Mouse (Mus musculus): ENCODE measurements around the gene Kit. TPM values are rescaled to one million over a fixed set of nuclear protein-coding genes. Genes with fewer than 3 reads are reported as not detected.

The Kit gene
- total and polyA plus RNA-seq, 3 experiments: 109 to 1,098 (median 576) TPM

GRCm38 (mm10) chr5:75574151-75574851 is 415 bp upstream of the Kit start:
- no peak for TF ChIP-seq CTCF (IDR thresholded peaks at IDR 0.05; ENCODE audit: low read depth, low read length)
- no peak for TF ChIP-seq GATA1 (IDR thresholded peaks at IDR 0.05; ENCODE audit: borderline replicate concordance, low read length)
- no peak for TF ChIP-seq TAL1 (conservative IDR thresholded peaks at IDR 0.05; ENCODE audit: low read depth, low read length)
- no peak for TF ChIP-seq POLR2AphosphoS5 (IDR thresholded peaks at IDR 0.05; ENCODE audit: insufficient replicate concordance, low read depth, low read length)
- TF ChIP-seq GATA2 (IDR thresholded peaks at IDR 0.05; ENCODE audit: borderline replicate concordance, low read depth, low read length): no peak
- Histone ChIP-seq H3K4me3 (ENCODE audit: low read depth, low read length) (peak overlapping the region; percentile 97), H3K27me3 (ENCODE audit: insufficient read depth, low read length) (no peaks in the 10 kb centered on the region), H3K36me3 (replicated peaks) (peaks cover 26% of the 10 kb centered on the region), H3K9me3 (replicated peaks) (no peaks in the 10 kb centered on the region), H3K4me1 (ENCODE audit: insufficient read depth, low read depth, low read length) (peaks cover 38% of the 10 kb centered on the region)
- DNase-seq (ENCODE audit: low spot score) (peak; percentile 39), ATAC-seq (ENCODE audit: extremely low read depth, insufficient number of reproducible peaks, low FRiP score, poor library complexity, severe bottlenecking) (no peak)

GRCm38 (mm10) chr5:75575567-75576515 is 1.1 kb downstream of the Kit start:
- ATAC-seq (ENCODE audit: extremely low read depth, insufficient number of reproducible peaks, low FRiP score, poor library complexity, severe bottlenecking): no peak
- TF ChIP-seq TAL1 (conservative IDR thresholded peaks at IDR 0.05; ENCODE audit: low read depth, low read length): no peak
- no peak for TF ChIP-seq POLR2AphosphoS5 (IDR thresholded peaks at IDR 0.05; ENCODE audit: insufficient replicate concordance, low read depth, low read length)
- TF ChIP-seq GATA2 (IDR thresholded peaks at IDR 0.05; ENCODE audit: borderline replicate concordance, low read depth, low read length): no peak
- TF ChIP-seq CTCF (IDR thresholded peaks at IDR 0.05; ENCODE audit: low read depth, low read length): no peak
- no peak for TF ChIP-seq GATA1 (IDR thresholded peaks at IDR 0.05; ENCODE audit: borderline replicate concordance, low read length)
- Histone ChIP-seq H3K4me1 (ENCODE audit: insufficient read depth, low read depth, low read length) (peaks cover 53% of the 10 kb centered on the region), H3K4me3 (ENCODE audit: low read depth, low read length) (peak overlapping the region; percentile 97), H3K36me3 (replicated peaks) (peaks cover 33% of the 10 kb centered on the region), H3K27me3 (ENCODE audit: insufficient read depth, low read length) (no peaks in the 10 kb centered on the region), H3K9me3 (replicated peaks) (no peaks in the 10 kb centered on the region)
- DNase-seq (ENCODE audit: low spot score): peak; percentile 76

- no peak for TF ChIP-seq POLR2AphosphoS5 (IDR thresholded peaks at IDR 0.05; ENCODE audit: insufficient replicate concordance, low read depth, low read length)
- DNase-seq (ENCODE audit: low spot score) (no peak), ATAC-seq (ENCODE audit: extremely low read depth, insufficient number of reproducible peaks, low FRiP score, poor library complexity, severe bottlenecking) (no peak)
- Histone ChIP-seq H3K4me3 (ENCODE audit: low read depth, low read length) (peak overlapping the region; percentile 97), H3K27me3 (ENCODE audit: insufficient read depth, low read length) (no peaks in the 10 kb centered on the region), H3K4me1 (ENCODE audit: insufficient read depth, low read depth, low read length) (peaks cover 62% of the 10 kb centered on the region), H3K36me3 (replicated peaks) (peaks cover 36% of the 10 kb centered on the region), H3K9me3 (replicated peaks) (no peaks in the 10 kb centered on the region)
Measured at GRCm38 (mm10) chr5:75576741-75577140, 2.0 kb downstream of the Kit start.

- DNase-seq (ENCODE audit: low spot score) (no peak), ATAC-seq (ENCODE audit: extremely low read depth, insufficient number of reproducible peaks, low FRiP score, poor library complexity, severe bottlenecking) (no peak)
- Histone ChIP-seq H3K4me1 (ENCODE audit: insufficient read depth, low read depth, low read length) (peaks cover 72% of the 10 kb centered on the region), H3K9me3 (replicated peaks) (no peaks in the 10 kb centered on the region), H3K4me3 (ENCODE audit: low read depth, low read length) (peak overlapping the region; percentile 97), H3K36me3 (replicated peaks) (peaks cover 46% of the 10 kb centered on the region), H3K27me3 (ENCODE audit: insufficient read depth, low read length) (no peaks in the 10 kb centered on the region)
- TF ChIP-seq CTCF (IDR thresholded peaks at IDR 0.05; ENCODE audit: low read depth, low read length) (no peak), TAL1 (conservative IDR thresholded peaks at IDR 0.05; ENCODE audit: low read depth, low read length) (no peak), GATA1 (IDR thresholded peaks at IDR 0.05; ENCODE audit: borderline replicate concordance, low read length) (no peak), POLR2AphosphoS5 (IDR thresholded peaks at IDR 0.05; ENCODE audit: insufficient replicate concordance, low read depth, low read length) (no peak), GATA2 (IDR thresholded peaks at IDR 0.05; ENCODE audit: borderline replicate concordance, low read depth, low read length) (no peak)
Measured at GRCm38 (mm10) chr5:75578141-75578540, 3.4 kb downstream of the Kit start.

GRCm38 (mm10) chr5:75579244-75579643 is 4.5 kb downstream of the Kit start:
- Histone ChIP-seq H3K4me1 (ENCODE audit: insufficient read depth, low read depth, low read length) (peaks cover 73% of the 10 kb centered on the region), H3K36me3 (replicated peaks) (peaks cover 54% of the 10 kb centered on the region), H3K9me3 (replicated peaks) (no peaks in the 10 kb centered on the region), H3K27me3 (ENCODE audit: insufficient read depth, low read length) (no peaks in the 10 kb centered on the region), H3K4me3 (ENCODE audit: low read depth, low read length) (peak overlapping the region; percentile 97)
- ATAC-seq (ENCODE audit: extremely low read depth, insufficient number of reproducible peaks, low FRiP score, poor library complexity, severe bottlenecking): no peak
- DNase-seq (ENCODE audit: low spot score): no peak
- TF ChIP-seq POLR2AphosphoS5 (IDR thresholded peaks at IDR 0.05; ENCODE audit: insufficient replicate concordance, low read depth, low read length): no peak
- no peak for TF ChIP-seq CTCF (IDR thresholded peaks at IDR 0.05; ENCODE audit: low read depth, low read length)
- TF ChIP-seq GATA2 (IDR thresholded peaks at IDR 0.05; ENCODE audit: borderline replicate concordance, low read depth, low read length): no peak
- TF ChIP-seq TAL1 (conservative IDR thresholded peaks at IDR 0.05; ENCODE audit: low read depth, low read length): peak; percentile 48

GRCm38 (mm10) chr5:75579646-75580268 is 5.0 kb downstream of the Kit start:
- H3K27me3 ChIP-seq (ENCODE audit: insufficient read depth, low read length): no peaks in the 10 kb centered on the region
- TF ChIP-seq CTCF (IDR thresholded peaks at IDR 0.05; ENCODE audit: low read depth, low read length) (no peak), GATA2 (IDR thresholded peaks at IDR 0.05; ENCODE audit: borderline replicate concordance, low read depth, low read length) (no peak), POLR2AphosphoS5 (IDR thresholded peaks at IDR 0.05; ENCODE audit: insufficient replicate concordance, low read depth, low read length) (no peak), TAL1 (conservative IDR thresholded peaks at IDR 0.05; ENCODE audit: low read depth, low read length) (peak; percentile 63)
- peak; percentile 54 for ATAC-seq (ENCODE audit: extremely low read depth, insufficient number of reproducible peaks, low FRiP score, poor library complexity, severe bottlenecking)
- peaks cover 74% of the 10 kb centered on the region for H3K4me1 ChIP-seq (ENCODE audit: insufficient read depth, low read depth, low read length)
- DNase-seq (ENCODE audit: low spot score): peak; percentile 76
- H3K9me3 ChIP-seq (replicated peaks): no peaks in the 10 kb centered on the region
- H3K4me3 ChIP-seq (ENCODE audit: low read depth, low read length): peak overlapping the region; percentile 67
- H3K36me3 ChIP-seq (replicated peaks): peaks cover 58% of the 10 kb centered on the region
